Mouse (Mus musculus) induced T-regulatory cell, adult 2 months (primary cell): ENCODE data around the gene Disp2.

Experiments used
- DNase-seq: peaks from one replicate; pipeline ENCODE4 v3.0.0-alpha.2; 2012; ENCODE audit warnings: low read depth

The Disp2 gene

DNA sequence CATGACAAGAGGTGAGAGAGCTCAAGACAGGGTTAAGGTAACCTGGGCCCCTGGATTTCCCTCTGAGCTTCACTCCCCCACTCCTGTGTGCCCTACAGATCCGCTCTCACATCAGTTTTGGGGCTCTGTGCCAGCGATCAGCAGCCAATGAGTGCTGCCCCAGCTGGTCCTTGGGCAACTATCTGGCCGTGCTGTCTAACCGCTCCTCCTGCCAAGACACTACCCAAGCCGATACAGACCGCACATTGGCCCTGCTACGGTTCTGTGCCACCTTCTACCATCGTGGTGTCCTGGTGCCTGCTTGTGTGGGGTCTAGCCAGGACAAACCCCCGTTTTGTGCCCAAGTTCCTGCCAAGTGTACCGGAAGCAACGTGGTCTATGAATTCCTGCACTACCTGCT is 10.0 kb downstream of the Disp2 start:
- DNase-seq = no peak

- no peak for DNase-seq
Observed at GRCm38 (mm10) chr2:118790221-118790550, 10.7 kb downstream of the Disp2 start.

- peak; percentile 27 for DNase-seq
Observed at GRCm38 (mm10) chr2:118790551-118791525, 11.3 kb downstream of the Disp2 start.

DNA sequence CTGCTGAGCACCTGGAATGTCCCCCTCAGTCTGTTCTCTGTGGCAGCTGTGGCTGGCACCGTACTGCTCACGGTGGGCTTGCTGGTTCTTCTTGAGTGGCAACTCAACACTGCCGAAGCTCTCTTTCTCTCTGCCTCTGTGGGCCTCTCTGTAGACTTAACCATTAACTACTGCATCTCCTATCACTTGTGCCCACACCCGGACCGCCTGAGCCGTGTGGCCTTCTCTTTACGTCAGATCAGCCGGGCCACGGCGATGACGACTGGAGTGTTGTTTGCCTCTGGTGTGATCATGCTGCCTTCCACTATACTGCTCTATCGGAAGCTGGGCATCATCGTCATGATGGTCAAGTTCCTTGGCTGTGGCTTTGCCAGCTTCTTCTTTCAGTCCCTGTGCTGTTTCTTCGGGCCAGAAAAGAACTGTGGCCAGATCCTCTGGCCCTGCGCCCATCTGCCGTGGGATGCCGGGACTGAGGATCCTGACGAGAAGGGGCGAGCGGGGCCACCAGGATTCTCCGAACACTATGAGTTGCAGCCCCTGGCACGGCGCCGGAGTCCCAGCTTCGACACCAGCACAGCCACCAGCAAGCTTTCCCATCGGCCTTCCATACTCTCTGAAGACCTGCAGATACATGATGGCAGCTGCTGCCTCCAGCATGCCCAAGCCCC is 12.2 kb downstream of the Disp2 start:
- no peak for DNase-seq

- DNase-seq = no peak
Observed at GRCm38 (mm10) chr2:118792259-118792613, 12.7 kb downstream of the Disp2 start.

GRCm38 (mm10) chr2:118793636-118794035 is 14.1 kb downstream of the Disp2 start:
- no peak for DNase-seq

DNA sequence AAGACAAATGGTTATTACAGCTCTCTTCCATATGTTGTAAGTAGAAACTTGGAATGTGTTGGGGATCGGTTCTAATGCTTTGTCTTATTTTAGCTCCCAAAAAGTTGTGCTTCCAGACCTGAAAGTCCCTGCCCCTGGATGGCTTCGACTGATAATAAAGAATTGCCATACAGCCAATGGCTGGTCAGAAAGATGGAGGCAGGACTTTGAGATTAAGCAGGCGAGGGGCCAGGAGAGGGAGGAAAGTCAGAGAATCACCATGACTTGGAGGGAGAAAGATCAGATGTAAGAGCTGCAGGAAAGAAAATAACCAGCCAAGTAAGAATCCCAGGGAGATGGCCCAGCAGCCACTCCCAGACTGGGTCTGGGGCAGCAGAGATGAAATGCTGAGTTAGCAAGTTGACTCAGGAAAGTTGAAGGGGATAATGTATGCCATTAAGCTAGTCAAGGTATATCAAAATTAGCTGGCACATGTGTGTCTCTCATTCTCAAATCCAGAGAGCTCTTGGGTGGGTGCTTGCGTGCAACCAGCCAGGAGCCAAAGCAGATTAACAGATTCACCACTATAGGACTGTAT is 23.1 kb downstream of the Disp2 start:
- no peak for DNase-seq

GRCm38 (mm10) chr2:118804474-118804873 is 25.0 kb downstream of the Disp2 start:
- peak; percentile 3 for DNase-seq

DNA sequence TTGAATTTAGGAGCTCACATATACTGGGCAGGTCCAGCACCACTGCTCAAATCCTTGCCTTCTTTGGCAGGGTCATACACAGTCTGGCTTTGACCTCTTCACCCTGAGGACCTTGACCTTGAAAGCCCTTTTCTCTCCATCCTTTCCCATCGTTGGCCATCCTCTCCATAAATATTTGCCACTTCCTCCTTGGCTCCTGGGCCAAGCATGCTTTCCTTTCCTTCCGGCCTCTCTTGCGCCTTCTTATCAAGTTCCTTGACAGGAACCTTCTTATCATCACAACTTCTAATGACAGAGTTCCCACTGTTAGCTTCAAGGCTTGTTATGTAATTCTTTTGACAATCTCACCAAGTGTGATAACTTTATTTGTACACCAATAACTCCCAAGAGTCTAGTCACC is 25.6 kb downstream of the Disp2 start:
- no peak for DNase-seq

DNA sequence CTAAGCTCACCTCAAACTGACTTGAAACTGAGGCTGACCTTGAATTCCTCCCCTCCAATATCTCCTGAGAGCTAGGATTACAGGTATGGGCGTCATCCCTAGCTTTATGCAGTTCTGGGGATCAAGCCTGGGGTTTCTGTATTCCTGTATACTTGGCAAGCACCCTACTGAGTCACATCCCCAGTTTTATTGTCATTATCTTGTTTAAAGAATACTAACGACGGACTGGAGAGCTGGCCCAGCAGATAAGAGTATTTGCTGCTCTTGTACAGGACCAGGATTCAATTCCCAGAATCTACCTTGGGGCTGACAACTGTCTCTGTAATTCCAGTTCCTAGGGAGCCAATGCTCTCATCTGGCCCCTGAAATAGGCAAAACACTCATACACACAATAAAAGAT is 26.2 kb downstream of the Disp2 start:
- no peak for DNase-seq

- no peak for DNase-seq
Observed at GRCm38 (mm10) chr2:118806860-118807259, 27.3 kb downstream of the Disp2 start.

DNA sequence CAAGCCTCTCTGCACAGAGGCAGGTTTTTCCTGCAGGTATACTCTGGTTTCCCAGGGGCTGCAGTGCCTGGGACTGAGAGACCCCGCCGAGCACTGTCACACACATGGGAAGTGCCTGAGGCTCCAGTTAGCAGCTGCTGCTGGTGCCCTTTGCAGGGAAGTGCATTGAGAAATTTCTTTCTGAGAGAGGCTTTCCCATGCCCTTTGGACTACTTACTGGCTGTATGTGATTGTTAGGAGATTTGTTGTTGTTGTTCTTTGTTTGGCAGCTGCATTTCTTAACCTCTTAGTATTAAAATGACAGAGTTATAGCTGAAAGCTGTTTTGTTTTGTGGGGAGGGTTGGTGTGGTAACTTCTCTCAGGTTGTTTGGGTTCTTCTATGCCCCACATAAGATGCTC is 31.3 kb downstream of the Disp2 start:
- DNase-seq = no peak

GRCm38 (mm10) chr2:118812724-118813123 is 33.2 kb downstream of the Disp2 start:
- DNase-seq = no peak

DNA sequence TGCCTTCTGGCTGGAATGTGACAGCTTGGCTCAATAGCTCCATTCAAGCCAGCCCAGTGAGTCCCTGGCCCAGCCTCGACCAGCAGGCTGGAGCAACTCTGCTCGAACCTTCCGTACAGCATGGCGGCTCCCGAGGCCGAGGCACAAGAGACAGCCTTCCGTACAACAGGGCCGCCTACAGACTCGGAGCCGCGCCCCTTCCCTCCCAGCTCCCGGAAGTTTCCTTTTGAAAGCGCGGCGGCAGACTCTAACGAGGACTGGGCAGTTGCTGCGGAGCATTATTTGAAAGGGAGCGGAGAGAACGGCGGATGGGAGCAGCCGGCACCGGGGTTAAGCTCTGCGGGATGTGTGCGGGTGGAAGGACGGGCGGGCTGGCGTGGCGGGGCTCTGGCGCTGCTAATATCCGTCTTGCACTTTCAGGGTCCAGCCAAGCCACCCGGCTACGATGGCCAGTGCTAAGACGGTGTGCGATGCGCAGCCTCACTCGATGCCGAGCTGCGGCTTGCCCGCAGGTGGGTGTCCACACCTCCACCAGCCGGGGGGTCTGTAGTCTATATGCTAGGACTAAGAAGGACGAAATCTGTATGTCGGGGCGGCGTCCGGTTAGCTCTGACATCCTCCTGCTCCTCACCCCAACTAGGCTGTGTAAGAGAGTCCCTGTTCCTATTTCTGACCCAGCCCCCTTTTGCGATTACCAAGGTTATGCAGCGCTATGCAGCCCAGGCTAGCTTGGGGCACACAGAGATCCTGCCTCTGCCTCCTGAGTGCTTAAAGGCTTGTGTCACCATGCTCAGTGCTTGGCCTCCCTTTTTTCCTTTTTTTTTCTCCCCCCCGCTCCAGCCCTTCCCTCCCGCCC is 34.7 kb downstream of the Disp2 start, which contains the start of gene Knstrn:
TSS of gene Knstrn (plus strand) at position 23 of the 856 bp plus-strand sequence.
- DNase-seq = peak; percentile 92

- DNase-seq = no peak
Observed at GRCm38 (mm10) chr2:118822800-118823199, 43.3 kb downstream of the Disp2 start.

DNA sequence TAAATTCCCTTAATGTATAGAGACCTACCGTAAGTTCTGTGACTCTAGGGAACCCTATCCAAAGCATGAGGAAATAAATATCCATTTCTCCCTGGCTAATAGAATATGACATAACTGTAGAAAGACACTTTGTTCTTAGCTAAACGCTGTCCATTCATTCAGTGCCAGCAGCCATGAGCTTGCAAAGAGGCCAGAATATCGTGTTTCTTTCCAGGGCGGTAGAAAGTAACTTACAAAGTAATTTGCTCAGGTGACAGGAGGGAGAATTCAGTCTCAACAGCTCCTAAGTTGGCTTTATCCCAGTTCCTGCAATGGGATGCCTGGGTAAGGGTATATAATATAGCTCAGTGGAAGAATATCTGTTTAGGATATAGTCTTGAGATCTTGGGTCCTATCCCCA is 44.9 kb downstream of the Disp2 start:
- no peak for DNase-seq

DNA sequence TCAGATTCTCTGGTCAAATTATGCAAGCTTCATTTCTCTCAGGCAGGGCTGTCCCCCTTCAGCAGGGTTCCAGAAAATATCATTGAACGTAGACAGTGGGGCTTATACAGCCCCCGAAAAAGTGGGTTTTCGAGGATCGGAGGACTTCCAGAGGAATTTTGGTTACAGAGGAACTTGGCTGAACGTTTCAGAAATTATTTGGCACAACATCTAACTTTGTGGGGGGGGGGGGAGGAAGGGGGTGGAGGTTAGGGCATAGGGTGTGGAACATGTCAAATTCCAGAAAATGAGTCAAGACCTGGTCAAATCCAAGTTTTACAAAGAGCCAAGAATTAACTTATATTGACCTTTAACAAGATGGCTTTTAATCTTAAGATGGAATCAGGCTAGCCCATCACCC is 49.6 kb downstream of the Disp2 start:
- no peak for DNase-seq

DNA sequence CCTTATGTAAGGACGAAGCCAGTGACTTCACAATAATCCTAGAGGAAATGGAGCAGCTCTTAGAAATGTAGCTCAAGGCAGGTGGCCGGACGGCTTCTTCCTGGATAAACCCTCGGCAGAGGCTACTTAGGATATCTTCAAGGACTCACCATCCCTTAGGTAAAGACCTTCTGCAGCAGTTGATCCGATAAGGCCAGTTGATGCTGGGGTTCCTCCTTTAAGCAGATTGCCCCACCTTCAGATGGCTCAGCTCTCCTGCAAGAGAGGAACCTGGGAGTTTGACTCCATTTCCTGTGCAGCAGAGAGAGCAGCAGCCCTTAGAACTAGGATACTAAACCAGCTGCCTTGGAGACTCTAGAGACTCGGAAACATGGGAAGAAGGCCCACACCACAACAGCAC is 54.5 kb downstream of the Disp2 start:
- no peak for DNase-seq

DNA sequence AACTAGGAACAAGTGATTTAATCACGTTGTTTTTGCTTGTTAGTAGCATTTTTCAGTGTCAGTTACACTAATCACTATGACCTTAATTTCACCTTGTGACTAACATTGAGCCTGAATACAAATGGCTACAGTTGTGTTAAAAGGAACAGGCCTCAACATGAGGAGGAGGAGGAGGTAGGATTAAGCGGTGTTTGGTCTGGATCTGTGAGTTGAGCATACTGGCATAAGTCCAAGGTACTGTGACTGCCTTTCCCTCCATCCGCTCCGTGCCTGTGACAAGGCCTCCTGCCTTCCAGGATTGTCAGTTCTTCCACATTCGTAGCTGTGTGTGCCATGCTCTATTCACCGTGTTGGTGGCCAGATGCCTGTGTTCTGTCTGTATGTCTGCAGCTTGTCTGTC is 55.6 kb downstream of the Disp2 start:
- DNase-seq = no peak

- no peak for DNase-seq
Observed at GRCm38 (mm10) chr2:118838330-118838729, 58.8 kb downstream of the Disp2 start.

GRCm38 (mm10) chr2:118841186-118841585 is 61.7 kb downstream of the Disp2 start:
- no peak for DNase-seq

GRCm38 (mm10) chr2:118841774-118842173 is 62.3 kb downstream of the Disp2 start:
- DNase-seq = no peak
